Mouse (Mus musculus) NIH3T3 (cell line): Measurements from ENCODE around the gene Camsap2.
A peak's percentile ranks its signal among the peaks of the same experiment; 100 is the strongest.

Experiments
- DNase-seq: peaks from one replicate; pipeline ENCODE4 v3.0.0-alpha.2; 2012; ENCODE audit warnings: low read depth

Camsap2 gene

DNA sequence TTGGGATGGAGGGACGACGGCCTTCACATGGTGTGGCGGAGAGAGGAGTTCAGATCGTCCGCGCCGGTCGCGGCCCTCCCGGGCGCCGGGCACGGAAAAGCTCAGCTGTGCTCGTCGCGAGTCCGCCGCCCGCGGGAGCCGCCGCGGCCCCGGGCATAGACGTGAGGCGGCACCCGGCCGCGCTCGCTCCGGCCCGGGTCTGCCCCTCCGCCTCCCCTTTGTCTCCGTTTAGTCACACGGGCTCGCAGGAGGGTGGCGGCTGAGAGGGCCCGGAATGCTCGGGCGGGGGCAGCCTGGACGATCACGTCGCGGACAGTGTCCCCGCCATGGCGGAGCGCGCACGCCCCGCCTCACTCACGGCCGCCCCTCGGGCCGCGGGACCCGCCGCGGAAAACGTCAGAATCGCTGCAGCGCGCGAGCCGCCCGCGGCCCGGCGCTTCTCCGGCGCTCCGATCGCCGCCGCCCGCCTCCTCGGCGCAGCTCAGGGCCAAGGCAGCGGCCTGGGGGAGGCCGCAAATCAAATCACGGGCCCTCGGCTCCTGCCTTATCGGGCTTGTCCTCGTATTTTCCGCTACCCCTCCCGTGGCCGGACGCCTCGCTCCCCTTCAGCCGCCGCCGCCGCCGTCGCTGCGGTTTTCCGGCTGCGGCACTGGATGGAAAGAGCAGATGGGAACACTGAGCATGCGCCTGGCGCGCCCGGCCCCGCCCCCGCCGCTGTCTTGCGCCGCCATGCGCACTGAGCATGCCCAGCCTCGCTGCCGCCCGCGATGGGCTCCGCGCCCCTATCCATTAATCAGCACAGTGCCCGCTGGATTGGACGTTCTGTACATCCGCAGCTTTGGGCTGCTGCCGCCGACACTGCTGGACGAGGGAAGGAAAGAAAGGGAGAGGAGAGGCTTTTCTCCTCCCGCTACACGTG lies at the start of gene Camsap2:
Gene Camsap2, minus strand, starts transcription at position 651 of the 919 bp plus-strand sequence.
- DNase-seq: peak; percentile 98

DNA sequence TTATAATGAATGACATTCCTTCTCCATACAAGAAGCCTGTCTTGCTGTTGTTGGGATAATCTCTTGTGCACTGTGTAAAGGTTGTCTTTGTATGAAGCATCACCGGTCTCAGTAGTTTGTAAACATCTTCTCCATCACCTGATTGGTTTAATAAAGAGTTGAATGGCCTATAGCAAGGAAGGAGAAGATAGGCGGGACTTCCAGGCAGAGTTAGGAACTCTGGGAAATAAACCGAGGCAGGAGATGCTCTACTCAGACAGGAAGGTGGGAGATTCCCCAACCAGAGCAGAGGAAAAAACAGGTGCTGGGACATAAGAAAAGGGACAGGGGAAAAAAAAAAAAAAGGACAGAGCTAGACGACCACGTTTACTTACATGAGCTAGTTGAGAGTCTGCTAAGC lies 49.2 kb upstream of the Camsap2 start:
- no peak for DNase-seq

DNA sequence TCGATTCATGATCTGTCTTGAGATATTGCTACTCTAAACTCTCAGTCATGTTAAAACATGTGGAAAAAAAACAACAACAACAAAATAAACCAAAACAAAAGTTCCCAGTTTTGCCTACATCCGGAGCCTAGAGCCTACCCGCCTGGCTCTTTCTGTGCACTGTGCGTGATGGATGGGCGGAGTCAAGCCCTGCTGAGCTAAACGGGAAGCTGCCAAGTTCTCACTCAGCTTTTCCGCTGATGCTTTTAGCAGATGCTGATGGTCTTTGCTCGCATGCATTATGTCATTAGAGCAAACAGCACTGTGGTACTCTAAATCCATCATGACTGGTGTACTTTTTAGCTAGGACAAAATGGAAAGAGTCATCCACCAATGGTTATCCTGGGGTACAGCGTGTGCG lies 48.6 kb upstream of the Camsap2 start:
- peak; percentile 59 for DNase-seq

DNA sequence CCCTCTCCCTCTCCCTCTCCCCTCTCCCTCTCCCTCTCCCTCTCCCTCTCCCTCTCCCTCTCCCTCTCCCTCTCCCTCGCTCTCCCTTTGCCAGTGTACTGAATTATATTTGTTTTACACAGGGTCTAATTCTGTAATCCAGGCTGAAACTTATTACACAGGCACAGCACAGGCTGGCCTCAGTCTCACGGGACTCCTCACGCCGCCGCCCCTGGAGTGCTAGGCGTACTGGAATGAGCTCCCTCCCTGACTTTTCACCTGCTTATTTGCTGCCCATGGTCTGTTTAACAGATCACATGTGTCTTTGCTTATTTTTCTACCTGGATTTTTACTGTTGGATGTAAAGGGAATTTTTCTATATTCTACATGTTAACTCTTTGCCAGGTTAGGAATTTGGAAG lies 41.0 kb upstream of the Camsap2 start:
- DNase-seq: no peak

DNA sequence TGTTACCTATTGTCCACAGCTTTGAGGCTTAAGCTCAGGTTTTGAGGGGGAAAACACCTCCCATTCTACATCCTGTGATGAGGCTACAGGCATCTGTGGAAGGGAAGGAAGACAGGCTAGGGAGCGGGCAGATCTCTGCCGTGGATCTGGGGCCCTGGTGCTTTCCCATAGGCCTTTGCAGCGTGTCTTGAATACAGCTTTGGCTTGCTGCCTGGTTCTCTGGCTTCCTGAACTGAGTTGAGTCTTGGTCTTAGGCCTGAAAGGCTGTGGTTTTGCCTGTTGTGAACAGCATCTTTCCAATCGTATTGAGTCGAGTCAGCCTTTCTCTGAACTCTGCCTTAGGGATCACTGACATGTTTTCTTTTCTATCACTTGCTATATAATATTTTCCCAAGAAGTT lies 35.7 kb upstream of the Camsap2 start:
- DNase-seq: peak; percentile 69

DNA sequence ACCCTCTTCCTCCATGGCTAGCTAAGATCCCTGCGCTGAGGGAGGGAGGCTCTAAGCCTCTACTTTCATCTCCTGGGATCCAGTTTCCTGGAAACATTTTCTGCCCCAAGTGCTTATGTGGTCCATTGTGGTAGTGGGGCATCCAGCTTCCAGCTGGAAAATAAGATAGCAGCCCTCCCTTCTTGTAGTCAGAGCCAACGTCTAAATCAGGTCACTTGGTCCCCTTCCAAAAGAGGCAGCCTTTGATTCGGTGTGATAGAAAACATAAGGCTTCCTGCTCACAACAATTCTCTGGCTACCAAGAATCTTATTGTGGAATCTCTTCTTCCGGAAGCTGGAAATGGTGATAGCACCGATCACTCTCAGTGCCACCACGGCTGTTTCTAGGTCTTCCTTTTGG lies 35.3 kb upstream of the Camsap2 start:
- no peak for DNase-seq

DNA sequence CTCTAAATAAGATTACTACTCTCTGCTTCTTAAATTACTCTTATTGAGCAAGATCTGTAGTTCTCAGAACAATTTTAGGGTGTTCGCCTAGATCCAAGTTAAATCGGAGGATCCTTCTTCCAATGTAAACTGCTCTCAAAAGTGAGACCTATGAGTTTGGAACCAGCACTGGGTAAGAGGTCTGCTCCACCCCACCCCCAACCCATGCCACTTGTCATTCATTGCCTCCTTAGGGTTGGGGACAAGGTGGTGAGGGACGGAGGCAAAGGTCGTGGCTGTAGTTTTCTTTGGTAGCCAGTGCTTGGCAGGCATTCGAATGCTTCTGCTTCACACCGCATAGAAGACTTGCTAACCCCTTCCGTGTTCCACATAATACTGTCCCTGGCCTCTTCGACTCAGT lies 34.7 kb upstream of the Camsap2 start:
- no peak for DNase-seq

DNA sequence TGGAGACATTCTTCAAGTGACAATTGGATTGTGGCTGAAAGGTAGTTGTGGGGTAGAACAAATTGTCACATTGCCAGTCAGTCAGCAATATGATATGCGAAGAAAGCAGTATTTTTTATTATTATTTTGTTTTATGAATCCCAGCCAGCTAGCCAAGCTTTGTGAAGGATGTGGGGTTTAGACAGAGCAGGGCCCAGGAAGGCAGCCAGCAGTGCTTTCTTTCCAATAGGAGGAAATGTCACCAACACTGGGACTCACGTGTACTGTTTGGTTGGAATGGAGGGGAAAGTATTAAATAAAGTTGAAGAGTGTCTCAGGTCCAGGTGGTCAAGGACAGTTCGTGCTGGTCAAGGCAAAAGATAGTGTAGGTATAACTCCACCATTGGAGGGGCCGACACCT lies 34.3 kb upstream of the Camsap2 start:
- no peak for DNase-seq

DNA sequence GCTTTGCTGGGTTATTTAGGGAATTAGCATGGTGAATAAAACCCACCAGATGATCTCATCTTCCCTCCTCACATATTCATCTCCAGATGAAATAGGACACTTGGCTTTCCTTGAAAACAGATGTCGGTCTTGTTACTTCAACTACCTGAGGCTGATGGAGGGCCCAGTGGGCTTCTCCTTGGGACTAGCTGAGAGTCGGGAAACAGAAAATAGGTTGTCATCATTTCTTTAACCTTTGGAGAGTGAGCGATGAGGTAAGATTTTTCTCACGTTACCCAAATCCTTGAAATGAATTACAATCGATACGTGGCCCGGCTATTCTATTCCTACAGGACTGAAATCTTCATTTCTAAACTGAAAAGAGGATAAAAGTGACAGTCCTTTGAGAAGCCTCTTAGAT lies 33.4 kb upstream of the Camsap2 start:
- DNase-seq: no peak

DNA sequence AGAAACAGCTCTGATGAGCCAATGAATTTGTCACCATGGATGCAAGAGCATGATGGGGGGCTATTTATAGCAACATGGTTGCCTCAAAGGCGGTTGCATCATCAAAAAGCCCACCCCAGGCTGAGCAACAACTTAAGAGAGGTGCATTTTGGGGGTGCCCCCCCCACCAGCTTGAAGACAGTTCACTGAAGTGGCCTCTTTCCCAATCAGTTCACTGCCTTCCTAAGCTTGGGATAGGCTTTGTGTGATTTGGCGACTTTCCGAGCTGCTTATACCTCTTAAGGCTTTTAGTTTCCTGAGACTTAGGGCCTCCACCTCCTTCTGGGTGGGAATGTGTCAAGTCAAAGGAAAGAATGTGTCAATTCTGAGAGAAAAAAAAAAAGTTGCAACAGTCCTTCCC lies 20.1 kb upstream of the Camsap2 start:
- peak; percentile 49 for DNase-seq

DNA sequence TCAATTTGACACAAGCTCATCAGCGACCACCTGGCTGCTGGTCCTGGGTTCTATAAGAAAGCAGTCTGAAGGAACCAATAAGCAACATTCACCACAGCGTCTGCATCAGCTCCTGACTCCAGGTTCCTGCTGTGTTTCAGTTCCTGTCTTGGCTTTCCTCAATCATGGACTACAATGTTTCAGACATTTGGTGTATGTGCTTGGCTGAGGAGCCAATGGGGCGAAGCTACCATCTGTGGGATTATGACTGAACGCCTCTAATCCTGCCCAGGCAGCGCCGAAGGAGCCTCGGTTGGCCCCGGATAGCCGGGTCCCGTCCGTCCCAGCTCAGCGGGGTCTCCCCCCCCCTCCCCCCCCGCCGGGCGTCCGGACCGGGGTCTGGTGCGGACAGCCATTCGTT lies 18.8 kb upstream of the Camsap2 start:
- DNase-seq: no peak

DNA sequence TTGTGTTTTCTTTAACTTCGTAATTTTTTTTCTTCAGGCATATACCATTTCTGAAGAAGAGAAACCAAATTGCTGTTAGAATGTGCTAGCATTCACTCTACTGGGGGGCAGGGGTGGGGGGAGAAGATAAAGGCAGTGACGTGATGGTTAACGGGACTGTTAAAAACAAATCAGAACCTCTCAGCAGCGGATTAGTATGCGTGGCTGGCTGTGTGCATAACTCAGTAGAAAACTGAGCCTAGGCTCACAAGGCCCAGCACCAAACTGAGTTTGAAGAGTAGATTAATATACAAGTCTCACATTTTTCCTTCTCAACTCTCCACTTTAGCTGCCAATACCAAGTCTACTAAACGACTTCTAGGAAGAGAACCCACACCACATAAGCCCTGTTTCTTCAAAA lies 17.1 kb upstream of the Camsap2 start:
- no peak for DNase-seq

DNA sequence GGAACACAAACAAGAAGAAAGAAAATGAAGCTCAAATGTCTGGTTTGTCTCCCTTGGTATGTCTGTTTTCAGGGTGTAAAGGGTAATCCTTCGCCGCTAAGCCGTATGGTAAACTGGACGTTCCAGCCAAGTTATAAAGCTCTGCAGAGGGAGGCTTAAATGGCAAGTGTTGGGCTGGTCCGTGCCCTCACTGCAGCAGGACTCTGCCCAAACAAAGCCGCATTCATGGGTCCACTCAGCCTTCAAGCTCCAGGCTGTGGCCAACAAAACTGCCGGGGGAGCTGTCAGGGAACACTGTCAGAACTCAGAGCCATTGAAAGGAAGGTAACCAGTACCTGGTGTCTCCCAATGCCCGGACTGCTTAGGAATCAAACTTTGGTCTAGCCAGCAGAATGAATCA lies 16.7 kb upstream of the Camsap2 start:
- DNase-seq: no peak

DNA sequence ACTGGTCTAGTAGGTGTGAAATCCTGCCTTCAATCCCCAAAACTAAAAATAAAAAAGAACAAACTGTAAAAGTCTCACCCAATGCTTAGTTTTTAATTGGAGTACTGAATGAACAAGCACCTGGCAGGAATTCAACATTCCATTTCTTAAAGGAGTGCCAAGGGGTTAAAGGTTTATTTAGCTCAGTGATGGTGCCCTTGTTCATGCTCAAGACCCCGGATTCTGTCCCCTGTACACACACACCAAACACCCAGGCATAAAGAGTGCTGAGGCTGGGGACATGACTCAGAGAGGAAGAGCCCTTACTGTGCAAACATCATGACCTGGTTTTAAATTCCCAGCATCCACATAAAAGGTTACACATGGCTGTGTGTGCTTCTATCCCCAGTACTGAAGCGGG lies 15.5 kb upstream of the Camsap2 start:
- DNase-seq: no peak

DNA sequence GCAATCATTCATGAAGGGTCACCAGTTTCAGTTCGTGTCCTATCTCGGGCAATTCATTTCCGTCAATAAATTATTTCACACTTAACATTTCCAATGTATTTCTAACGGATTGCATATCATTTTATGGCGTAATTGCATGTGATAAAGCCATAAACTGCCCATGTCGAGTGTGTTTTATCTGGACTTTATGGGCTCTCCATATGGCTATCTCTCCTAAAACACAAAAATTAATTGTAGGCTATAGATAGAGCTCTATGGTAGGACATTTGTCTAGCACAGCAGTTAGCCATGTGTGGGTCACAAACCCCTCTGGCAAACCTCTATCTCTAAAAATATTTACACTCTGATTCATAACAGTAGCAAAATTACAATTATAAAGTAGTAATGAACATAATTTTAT lies 15.0 kb upstream of the Camsap2 start:
- no peak for DNase-seq

DNA sequence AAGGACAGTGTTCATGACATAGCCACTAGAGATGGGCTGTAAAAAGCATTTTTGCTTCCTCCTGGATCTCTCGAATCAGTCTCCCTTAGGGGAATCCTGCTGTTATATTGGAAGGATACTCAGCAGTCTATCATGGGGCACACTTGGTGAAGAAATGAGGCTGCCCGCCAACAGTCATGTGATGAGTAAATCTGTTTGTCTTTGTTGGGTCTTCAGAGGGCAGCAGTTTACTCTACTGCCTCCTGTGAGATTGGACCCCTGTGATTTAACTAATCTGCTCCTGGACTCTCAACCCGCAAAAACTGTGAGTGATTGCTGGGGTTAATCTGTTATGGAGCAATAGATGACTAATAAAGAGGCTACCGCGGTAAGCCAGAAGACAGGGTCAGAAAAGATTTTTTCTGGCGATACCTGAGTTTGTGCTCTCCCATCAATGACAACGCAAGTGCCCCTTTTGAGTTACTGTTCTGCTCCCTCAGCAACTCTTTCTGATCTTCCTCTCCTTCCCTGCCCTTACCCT lies 13.0 kb upstream of the Camsap2 start:
- peak; percentile 33 for DNase-seq

DNA sequence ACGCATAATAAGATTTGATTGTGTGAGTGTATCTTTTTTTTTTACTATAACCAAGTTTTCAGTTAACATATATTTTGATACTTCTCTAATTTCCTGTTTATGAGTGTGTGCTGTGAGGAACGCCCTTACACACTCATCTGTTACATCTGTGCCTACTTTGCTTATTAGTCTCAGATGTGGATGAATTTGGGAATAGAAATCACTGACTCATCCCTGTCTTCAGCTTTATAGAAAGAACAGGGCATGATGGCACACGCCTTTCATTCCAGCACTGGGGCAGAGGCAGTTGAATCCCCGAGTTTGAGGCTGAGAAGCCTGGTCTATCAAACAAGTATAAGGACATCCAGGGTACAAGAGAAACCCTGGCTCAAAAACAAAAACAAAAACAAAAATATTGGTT lies 9.7 kb upstream of the Camsap2 start:
- DNase-seq: peak; percentile 64

DNA sequence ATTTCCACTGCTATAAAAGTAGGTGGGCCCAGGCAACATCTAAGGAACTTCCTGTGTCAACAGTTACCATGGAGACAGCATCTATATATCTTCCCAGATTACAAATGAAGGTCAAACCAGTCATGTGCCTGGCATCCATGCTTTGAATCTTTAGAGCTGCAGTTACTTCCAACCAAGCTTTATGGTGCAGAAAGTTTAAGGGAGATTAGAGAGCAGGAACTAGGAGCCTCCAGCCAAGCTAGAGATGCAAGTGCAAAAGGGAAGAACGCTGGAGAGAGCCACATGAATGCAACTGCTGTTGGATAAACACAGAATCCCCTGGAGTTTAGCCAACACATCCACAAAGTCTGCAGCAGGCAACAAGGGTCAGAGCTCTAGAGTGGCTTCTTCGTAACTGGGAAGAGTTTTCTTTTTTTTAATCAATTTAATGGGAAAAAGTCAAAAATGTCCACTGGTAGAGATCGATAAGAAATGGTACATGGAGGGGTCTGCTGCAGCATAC lies 4.8 kb upstream of the Camsap2 start:
- peak; percentile 53 for DNase-seq

DNA sequence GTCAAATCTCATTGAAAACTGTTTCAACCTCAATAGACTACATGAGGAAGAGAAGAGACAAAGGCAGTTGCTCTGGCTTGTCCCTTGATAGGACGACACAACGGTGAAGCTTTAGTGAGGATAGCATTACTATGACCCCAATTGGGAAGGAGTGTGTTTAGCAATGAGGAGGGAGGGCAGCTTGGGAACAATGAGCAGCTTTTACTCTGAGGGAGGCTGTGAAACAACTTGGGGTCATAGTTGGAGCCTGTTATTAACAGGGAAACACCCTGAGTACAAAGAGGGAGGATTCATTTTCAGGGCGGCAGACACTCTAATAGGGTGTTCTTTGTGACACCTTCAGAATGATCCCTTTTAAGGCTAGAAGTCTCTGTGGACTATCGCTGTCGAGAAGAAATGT lies 2.2 kb upstream of the Camsap2 start:
- DNase-seq: no peak

DNA sequence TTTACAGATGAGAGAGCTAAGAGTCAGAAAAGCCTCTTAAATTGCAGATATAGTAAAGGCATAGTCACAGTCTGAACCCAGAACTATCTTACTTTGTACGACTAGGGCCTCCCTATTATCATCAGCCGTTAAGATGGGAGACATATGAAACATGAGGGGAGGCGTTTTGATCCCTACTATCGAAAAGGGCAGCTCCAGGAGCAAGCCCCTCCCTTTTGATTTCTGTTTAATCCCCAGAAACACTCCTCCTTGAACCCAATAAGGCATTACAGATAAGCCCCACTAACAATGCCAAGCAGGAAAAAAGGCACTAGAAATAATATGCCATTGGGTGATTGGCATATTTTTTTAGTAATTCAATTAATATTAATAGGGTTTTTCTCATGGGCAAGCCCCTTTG lies 1.2 kb upstream of the Camsap2 start:
- DNase-seq: no peak

DNA sequence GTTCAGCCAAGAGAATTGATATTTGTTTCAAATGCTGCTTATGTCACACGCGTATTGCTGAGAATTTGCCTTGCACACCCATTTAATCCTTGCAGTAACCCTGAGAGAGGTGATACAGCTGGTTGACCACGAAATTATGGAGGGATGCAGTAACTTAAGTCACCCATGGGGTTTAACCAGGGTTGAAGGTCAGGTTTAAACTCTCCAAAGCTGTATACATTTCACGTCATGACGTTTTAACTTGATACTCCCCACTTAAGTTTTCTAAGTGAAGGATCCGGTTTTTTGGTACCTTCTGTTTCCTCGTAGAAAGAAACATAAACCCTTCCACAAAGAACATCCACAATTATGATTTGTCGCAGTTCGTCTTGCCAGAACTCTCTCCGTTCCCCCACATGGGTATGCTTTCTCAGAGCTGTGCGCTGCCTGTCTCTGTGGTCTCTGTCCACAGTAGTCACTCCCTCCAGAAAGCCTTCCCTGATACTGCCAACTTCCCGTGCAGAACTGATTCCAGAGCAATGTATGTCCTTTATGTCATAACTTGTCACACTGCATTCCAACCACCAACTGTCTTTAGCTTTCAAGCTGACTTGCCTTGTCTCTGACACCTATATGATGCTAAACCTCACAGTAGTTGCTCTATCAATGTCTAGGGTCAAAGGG lies 600 bp upstream of the Camsap2 start:
- DNase-seq: peak; percentile 34

DNA sequence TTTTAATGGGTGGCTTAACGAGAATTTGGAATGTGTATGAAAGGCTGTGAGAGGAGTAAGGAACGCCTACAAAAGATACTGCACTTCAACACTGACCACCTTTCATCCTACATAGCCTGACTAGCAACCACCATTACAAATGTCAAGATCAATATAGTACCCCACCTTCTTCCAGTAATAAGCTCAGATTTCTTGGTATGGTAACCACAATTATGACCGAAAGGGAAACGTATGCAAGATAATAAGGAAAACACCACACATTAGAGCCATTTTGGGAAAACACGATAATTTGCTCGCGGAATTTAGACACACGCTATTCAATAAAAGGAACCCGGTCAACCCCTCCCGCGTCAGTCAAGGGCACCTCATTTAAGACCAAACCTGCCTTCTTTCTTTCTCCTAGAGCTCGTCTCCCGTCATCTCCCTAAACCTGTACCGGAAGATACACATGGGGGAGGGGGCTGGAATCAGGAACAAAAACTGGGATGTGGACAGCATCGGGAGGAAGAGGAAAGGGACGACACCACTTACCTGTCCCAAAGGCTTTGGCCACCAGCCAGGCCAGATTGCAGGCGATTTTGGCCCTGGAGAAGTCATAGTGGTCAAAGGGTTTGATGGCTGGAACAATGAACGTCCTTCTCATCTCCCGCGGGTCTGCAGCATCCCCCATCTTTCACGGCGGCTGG lies 993 bp downstream of the Camsap2 start:
- DNase-seq: no peak

DNA sequence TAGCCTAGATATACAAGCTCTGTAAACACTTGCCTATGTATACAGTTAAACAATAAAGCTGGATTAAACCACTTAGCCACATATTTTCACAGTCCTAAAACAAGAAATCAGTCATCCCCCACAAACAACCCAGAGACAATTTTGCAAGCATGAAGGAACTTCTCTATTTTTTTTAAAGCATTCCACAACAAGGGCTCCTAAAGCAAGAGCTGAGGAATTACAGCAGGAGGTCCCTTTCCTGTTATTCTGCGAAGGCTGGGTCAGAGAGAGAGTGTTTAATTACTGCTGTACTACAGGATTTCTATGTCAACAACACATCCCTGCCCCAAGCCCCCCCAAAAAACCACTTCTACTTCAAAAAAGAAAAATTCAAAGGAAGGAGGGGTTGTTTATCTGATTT lies 1.6 kb downstream of the Camsap2 start:
- no peak for DNase-seq
